Mouse (Mus musculus): Measurements from ENCODE around the gene Frmd6. TPM values are rescaled to one million over a fixed set of nuclear protein-coding genes. Genes with fewer than 3 reads are reported as not detected.

Gene Frmd6
- total RNA-seq, 2 experiments from 2014 or later: 39.2 to 39.3 TPM

- no peak for DNase-seq (ENCODE audit: low spot score in 2 of 2)
Measured at GRCm38 (mm10) chr12:70890874-70891470, 65.7 kb downstream of the Frmd6 start.

DNA sequence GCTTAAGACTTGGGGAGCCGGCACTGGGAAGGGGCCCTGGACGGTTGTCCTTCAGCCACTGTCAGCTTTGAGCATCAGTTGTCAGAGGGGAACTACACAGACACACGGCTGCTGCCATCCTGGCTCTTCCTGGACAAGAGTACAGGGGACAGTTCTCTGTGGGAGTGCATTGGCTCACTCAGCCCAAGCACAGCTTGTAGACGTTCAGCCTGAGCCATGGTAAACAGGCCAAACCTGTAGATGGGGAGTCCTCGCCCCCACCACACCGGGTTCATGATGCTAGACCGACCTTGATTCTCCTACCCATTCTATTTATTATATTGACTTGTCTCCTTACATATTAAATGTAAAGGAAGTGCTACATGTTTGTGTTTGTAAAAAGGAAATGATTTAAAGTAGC lies 70.0 kb downstream of the Frmd6 start:
- DNase-seq (ENCODE audit: low spot score in 2 of 2): no peak

DNA sequence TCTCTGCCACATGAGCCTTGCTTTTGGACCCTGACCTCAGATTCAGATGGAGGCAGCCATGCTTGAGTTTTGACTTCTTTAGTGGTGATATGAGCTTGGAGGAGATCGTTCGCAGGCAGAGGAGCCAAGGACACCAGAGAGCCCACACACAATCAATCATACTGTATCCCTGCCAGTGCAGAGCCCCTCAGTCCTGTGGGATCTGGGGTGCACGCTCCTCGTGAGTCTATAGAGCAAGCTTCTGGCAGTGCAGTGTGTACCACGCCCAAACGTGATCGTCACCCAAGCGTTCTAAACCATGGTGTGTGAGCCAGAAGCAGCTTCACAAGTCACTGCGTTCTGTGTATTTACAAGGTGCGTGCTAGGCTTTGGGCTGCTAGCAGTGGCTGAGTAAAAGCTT lies 70.8 kb downstream of the Frmd6 start:
- DNase-seq (ENCODE audit: low spot score in 2 of 2): no peak

DNA sequence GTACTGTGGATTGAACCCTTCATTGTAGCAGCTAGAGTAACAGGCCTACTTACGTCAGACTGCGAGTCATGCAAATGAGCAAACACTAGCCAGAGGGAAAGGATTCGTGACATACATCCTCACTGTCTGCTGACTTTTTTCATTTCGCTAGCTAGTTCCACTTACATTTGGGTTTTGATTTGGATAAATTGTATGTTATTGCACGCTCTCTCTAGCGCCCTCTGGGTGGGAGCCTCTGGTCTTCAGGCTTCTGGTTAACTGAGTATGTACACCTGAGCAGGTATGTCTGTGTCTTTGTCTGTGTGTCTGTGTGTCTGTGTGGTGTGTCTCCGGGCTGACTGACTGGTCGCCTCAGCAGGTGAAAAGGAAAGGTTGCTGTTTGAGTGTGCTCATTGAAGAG lies 72.1 kb downstream of the Frmd6 start:
- DNase-seq (ENCODE audit: low spot score in 2 of 2): no peak

DNA sequence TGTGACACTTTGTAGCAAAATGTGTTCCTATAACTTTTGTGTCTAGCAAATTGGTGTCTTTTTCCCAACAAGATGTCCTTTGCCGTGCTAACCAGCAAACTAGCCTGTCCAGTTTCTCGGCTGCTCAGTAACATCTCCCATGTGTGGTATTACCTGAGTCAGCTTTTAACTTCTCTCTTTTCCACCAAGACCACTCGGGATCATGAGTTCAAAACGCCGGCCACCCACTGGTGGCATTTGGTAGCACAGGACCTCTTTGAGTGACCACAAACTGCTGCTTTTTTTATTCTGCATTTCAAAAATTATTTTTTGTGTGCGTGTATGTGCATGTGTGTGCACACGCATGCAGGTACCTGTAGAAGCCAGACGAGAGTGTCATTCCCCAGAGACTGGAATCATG lies 73.1 kb downstream of the Frmd6 start:
- DNase-seq (ENCODE audit: low spot score in 2 of 2): no peak

GRCm38 (mm10) chr12:70904471-70904870 lies 79.2 kb downstream of the Frmd6 start:
- no peak for DNase-seq (ENCODE audit: low spot score in 2 of 2)

- DNase-seq (ENCODE audit: low spot score in 2 of 2): no peak
Measured at GRCm38 (mm10) chr12:70906867-70907266, 81.6 kb downstream of the Frmd6 start.

- DNase-seq (ENCODE audit: low spot score in 2 of 2): no peak
Measured at GRCm38 (mm10) chr12:70907651-70908050, 82.3 kb downstream of the Frmd6 start.

DNA sequence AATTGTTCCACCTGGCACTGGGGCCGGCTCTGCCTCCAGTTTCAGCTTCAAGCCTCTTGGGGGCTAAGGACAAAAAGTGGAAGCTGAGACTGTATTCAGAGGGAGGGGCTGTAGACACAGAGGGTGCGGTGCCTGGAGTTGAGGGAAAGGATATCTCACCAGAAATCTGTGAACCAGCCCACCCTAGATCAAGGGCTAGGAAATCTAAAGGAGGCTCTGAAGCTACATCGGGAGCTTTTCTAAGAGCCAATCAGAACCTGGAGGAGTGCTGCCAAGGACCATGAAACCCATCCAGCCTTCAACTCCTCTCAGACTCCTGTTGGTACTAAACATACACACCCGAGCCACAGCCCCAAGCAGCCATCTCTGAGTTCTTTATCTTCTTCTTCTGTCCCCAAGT lies 82.8 kb downstream of the Frmd6 start:
- DNase-seq (ENCODE audit: low spot score in 2 of 2): no peak

DNA sequence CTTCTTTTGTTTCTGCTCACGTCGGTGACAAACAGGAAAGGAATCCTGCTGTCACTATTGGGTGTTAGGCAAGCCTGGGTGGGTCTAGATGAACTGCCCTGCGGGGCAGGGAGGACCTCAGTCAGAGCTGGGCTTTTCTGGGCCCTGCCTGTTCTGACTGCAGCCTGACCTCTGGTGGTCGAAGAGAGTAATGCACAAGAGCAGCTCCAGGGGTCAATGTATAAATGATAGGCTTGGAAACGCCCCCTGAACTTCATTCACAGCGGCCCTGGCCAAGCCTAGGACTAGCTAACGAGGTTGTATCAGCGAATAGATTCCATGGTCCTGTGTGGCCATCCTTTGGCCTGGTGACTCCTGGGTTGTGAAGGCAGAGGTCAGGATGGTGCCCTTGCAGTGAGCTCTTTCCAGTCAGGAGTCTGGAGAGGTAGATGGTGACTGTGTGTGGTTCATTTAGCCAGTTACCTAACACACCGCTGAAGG lies 85.0 kb downstream of the Frmd6 start:
- DNase-seq (ENCODE audit: low spot score in 2 of 2): peak; percentile 46 to 74

GRCm38 (mm10) chr12:70911029-70911428 lies 85.7 kb downstream of the Frmd6 start:
- DNase-seq (ENCODE audit: low spot score in 2 of 2): peak; percentile 61 to 68

DNA sequence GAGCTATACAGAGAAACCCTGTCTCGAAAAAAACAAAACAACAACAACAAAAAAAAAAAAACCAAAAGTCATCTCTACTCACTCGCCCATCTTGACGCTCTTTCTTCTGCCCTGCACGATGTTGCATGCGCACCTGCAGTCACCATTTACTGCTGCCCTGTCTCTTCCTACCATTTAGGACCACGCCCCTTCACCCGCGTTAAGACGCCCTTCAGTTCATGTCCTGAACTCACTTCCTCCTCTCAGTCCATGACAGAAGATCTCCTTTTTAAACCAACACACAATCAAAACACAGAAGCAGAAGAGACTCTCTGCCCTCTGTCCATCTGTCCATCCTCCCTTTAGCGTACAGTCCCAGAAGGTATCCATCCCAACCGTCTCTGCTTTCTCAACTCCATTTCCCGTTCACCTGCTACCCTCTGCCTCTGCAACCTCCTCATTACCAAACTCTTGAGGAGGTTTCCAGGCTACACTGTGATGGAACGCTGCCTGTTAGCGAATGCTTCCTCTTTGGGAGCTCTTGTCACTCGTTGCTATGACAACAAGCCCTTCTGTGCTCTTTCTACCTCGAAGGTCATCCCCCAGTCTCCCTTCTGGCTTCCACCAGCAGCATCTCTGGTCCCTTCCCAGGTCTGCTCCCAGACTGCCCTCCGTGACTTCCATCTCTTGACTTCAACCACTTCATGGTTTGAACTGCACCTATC lies 86.5 kb downstream of the Frmd6 start:
- no peak for DNase-seq (ENCODE audit: low spot score in 2 of 2)

DNA sequence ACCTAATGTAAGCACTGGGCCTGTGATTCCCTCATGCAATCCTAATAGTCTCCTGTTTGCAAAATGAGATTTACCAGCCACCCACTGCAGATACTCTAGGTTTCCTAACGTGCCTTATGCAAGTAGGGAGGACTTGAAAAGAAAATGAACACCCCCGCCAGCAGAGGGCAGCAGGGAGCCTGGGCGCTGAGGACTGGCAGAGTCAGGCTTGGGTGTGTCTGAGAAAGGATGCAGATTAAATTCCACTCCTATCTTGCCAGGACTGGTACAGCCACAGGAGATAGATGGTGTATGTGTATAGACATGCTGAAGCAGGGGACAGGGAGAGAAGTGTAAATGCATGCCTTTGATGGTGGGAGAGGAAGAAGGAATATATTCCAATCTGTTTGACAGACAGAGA lies 88.1 kb downstream of the Frmd6 start:
- peak in 1 of 2 experiments; percentile 53 for DNase-seq (ENCODE audit: low spot score in 2 of 2)

GRCm38 (mm10) chr12:70914387-70914786 lies 89.1 kb downstream of the Frmd6 start:
- no peak for DNase-seq (ENCODE audit: low spot score in 2 of 2)

DNA sequence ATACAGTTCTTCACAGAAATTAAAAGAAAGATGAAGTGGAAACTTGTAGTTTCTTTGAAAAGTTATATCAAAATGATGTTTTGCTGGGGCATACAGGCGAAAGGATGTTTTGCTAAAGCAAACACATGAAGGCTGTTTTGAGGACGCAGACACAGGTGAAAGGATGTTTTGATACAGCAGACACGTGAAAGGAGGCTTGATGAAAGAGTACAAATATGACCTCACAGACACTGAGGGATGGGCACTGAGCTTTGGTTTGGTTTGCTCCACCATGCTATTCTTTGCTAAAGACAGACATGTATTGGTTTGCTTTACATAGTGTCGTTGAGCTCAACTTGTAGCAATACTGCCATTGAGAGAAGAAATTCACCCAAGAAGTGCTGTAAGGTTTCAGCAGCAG lies 104.5 kb downstream of the Frmd6 start:
- DNase-seq (ENCODE audit: low spot score in 2 of 2): no peak

- no peak for DNase-seq (ENCODE audit: low spot score in 2 of 2)
Measured at GRCm38 (mm10) chr12:70937150-70937549, 111.8 kb downstream of the Frmd6 start.

- DNase-seq (ENCODE audit: low spot score in 2 of 2): peak; percentile 88 to 90
Measured at GRCm38 (mm10) chr12:70937571-70938384, 112.5 kb downstream of the Frmd6 start, which contains the start of gene Actr10. Actr10 (plus strand) TSS chr12:70937857.

GRCm38 (mm10) chr12:70940806-70941205 lies 115.5 kb downstream of the Frmd6 start:
- no peak for DNase-seq (ENCODE audit: low spot score in 2 of 2)

DNA sequence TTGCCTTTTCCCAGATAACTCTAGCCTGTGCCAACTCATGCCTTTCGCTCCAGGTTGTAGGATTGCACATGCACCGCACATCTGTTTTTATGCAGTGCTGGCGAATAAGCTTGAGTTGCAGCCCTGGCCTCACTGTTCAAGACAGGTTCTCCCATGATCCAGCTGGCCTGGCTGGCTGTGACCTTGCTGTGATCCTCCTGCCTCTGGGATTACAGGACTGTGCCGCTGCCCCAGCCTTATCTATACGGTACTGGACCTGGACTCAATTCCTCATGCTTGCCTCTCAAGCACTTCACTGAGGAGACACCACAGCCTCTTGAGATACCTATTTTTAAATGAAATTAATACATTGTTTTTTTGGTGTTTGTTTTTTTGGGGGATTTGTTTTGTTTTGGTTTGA lies 118.9 kb downstream of the Frmd6 start:
- no peak for DNase-seq (ENCODE audit: low spot score in 2 of 2)

- DNase-seq (ENCODE audit: low spot score in 2 of 2): no peak
Measured at GRCm38 (mm10) chr12:70946585-70947256, 121.4 kb downstream of the Frmd6 start.
